Mouse (Mus musculus) CD4-positive naive resting alpha-beta T cell, adult 76 days (primary cell): ENCODE data around the gene Bclaf1. TPM values are rescaled to one million over a fixed set of nuclear protein-coding genes. Genes with fewer than 3 reads are reported as not detected.

Experiments
- total RNA-seq: library from RNA; stranded (reverse); gene quantifications from one replicate; pipeline ENCODE4 v1.2.4, GENCODE M21; 2023

Bclaf1 gene
- 326 TPM for total RNA-seq

GRCm38 (mm10) chr10:20311918-20312735 is at the start of gene Bclaf1:
TSS of gene Bclaf1 (plus strand) at chr10:20312469.

GRCm38 (mm10) chr10:20347285-20348214 is 35.3 kb downstream of the Bclaf1 start, which contains the start of gene Mtfr2:
TSS of gene Mtfr2 (plus strand) at chr10:20347770.

Other genes starting within 250 kb of the Bclaf1 start
- 13.8 TPM for gene Map7, start 164.0 kb upstream of the Bclaf1 start, total RNA-seq
- 0.64 TPM for gene Mtfr2, start 35.3 kb downstream of the Bclaf1 start, total RNA-seq